Mouse (Mus musculus) kidney, postnatal 25 days (tissue): ENCODE measurements at regions not wholly inside any gene's neighbourhood (a gene's known extent, or its start where the extent isn't known, plus 50 kb on each side); places are given as distances from the start of the nearest gene placed in this dataset.

Source experiments
- DNase-seq, 2 experiments: peaks; one replicate each; pipeline ENCODE4 v3.0.0; 2021; ENCODE audit warnings: mixed read lengths in 2 of 2

DNA sequence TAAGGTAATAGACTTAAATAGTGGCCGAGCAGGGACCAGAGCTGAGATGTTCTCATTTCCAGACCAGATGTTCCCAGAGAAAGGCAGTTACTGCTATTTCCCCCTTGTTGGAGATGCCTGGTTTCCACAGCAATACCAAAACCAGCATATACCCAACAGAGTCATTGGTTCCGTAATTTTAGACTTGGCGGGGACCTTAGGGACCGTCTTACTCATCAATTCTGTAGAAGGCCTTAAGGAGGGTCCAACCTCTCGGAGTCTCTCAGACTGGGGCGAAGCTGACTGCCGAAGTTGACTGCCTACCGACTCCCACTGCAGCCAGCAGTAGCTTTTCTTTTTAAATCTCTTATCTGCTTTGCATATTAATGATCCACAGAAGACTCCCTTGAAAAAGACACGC, 95.1 kb upstream of the Foxn2 start:
- DNase-seq: no peak

DNA sequence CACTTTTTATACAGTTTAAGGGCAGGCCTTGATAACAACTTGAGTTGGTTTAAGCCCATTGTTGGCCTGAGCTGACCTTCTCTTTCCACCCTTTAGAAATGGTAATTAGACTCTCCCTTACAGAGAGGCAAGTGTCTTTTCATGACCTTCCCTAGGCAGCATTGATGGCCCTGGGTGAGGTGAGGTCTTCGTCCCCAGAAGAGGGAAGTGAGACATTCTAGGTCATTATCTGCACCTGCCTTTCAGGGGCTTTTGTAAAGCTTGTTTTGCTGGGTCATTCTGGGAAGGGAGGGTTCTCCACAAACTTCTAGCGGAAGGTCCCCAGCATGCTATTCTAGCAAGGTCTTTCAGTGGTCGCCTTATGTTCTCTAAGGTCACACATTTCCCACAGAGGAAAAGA, 93.6 kb upstream of the Foxn2 start:
- DNase-seq: no peak

DNA sequence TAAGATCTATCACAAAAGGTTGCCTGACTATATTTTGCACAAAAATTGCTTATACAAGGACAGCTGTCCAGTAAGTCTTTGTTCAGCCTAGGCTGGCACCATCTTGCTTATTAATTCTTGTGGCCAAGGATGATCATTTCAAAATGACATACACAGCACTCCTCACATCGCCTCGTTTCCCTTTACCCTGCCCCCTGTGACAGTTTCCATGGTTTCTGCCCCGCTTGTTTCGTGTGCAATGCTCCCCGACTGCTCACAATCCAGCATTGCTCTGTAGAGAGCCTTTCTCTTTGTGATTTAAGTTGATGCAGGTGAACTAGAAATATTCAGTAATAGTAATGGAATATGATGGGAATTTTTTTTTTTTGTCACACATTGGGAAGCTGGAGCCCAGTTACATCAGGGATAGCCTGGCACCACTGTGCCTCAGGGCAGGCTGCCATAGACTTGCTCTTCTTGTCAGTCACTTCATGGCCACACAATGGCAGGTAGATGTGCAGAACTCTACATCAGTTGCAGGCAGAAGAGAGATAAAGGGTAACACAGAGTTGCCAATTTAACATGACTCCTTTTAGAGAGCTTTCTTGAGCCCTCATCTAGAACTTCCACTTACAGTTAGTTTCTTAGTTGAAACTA, 90.6 kb upstream of the Foxn2 start:
- DNase-seq: no peak

DNA sequence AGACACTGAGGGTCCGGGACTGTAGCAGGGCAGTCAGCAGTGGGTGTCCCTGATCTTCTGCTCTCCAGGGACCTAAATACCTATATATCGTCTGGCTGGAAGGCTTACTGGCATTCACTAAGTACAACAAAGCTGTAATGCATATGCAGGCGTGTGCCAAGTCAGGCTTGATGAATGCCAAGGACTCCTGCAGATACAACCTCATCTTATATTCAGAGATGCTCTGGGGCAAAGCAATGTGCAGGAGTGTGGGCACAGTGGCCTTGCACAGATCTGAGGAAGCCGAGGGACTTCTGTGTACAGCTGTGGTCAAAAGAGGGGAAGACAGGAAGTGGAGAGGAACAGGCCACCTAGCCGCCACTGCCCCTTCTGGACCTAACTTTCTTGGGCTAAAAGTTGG, 89.5 kb upstream of the Foxn2 start:
- DNase-seq: no peak

DNA sequence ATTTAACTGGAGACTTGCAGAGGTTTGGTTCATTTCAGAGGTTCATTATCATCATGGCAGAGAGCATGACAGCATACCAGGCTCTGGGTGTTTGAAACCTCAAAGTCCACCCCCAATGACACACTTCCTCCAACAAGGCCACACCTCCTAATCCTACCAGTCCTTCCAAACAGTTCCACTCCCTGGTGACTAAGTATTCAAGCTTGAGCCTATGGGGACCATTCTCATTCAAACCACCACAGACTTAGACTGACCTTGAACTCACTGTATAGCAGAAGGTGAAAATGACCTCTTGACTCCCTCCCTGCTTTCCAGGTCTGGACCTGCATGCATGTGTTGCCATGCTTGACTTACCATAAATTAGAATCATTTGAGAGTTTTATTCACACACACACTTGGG, 87.6 kb upstream of the Foxn2 start:
- no peak for DNase-seq

DNA sequence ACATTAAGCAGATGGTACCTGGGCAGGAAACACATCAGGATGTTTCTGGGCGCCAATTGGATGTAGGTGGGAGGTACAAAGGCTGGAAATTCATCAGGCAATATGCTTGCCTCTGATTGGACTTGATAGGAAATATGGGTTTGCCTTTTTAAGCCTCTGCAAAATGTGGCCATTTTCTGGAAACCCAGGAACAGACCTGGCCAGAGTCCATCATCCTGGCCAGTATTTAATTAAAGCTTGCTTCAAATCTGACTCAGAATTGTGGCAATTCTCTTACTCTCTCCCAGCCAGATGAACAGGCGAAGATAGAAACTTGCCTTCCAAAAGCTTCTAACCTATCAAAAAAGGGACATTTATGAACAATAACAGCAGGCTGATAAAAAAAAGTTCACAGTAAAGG, 79.3 kb upstream of the Foxn2 start:
- DNase-seq: no peak

DNA sequence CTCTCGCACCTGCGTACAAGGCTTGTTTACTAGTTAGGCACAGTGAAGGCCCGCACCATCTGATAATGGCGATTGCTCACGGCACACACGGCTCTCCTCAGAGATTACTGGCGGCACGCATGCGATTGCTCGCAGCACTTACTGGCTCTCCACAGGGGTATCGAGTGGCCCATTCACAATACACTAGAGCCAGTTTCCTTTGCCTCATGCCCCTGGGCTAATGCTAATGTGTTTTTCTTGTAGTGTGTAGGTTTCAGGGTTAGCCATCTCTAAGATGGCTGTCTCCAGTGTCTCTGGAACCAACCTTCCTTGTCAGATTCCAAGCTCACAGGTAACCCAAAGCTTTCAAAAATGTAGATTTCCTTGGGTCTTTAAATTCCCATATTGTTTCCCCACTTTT, 78.1 kb upstream of the Foxn2 start:
- no peak for DNase-seq

DNA sequence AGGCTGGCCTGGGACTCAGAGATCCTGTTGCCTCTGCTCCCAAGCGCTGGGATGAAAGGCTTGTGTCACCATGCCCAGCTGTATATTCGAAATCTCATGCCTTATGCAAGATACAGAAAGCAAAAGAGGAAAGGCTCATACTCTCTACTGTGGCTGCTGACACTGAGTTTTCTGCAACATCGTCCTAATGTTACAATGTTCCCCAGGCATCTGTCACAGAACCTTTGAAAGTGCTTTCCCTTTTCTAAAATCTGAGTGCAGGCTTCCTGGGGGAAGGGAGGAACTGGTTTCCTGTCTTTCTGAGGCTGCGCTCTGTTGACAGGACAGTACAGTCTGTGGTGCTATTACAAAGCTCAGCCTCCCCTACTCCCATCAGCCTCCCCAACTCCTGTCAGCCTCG, 72.6 kb upstream of the Foxn2 start:
- no peak for DNase-seq

DNA sequence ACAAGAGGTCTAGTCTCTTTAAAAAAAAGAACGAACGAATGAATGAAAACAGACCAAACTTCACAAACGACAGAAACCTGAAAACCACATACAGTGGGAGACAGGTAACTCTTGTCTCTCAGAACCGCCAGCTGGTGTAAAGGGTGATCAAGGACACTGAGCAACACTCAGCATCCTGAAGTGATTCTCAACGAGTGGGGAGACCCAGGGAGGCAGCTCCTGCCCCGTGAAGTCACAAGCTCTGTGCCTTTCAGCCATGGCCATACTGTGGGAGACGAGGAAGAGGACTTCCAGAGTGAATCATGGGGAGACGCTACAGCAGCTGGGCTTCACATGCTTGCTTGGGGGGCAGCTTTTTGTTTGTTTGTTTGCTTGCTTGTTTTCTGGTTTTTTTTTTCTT, 70.5 kb upstream of the Foxn2 start:
- no peak for DNase-seq

DNA sequence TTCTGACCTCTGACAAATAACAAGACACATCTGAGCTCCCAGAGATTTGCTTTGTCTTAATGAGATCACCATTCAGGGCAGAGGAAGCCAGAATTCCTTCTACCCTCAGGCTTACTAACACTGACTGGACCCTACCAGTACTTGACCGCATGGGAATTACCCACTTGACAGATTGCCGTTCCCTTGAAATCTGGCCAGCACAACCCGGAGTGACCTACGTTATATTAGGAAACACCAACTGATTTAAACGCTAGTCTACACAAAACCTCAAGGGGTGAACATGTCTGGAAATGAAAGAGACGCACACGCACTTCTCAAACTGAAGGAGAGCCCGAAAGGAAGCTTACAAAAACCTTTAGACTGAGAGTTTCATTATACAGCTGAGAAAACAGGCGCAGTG, 69.8 kb upstream of the Foxn2 start:
- DNase-seq: no peak

DNA sequence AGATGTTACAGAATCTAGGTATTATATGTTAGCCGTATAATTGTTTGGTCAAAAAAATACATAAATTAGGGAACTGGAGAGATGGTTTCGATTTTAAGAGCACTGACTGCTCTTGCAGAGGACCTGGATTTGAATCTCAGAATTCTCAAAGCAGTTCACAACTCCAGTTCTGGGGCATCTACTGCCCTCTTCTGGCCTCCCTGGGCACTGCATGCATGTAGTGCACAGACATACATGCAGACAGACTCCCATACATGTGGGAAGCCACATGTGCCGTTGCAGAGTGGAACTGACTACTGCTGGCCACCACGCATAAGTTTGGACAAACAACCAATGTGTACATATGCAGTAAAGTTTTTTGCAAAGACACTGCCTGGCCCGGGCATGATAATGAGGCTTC, 62.0 kb upstream of the Foxn2 start:
- peak in 1 of 2 experiments; percentile 26 for DNase-seq

DNA sequence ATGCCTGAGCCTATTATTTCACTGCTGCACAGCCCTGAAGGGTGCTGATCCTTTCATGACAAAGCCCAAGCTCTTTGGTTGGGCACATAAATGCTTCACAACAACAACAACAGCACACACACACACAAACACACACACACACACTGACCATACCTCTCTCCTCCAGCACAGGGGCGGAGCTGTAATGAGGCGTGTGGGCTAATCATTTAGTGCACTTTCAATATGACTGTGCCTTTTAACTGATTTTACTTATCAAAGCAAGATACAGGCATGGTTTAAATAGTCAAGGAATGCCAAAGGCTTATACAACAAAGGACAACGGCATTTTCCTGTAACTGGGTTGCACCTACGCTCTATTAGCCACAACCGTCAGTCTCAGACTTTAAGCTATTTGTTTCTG, 61.1 kb upstream of the Foxn2 start:
- no peak for DNase-seq

DNA sequence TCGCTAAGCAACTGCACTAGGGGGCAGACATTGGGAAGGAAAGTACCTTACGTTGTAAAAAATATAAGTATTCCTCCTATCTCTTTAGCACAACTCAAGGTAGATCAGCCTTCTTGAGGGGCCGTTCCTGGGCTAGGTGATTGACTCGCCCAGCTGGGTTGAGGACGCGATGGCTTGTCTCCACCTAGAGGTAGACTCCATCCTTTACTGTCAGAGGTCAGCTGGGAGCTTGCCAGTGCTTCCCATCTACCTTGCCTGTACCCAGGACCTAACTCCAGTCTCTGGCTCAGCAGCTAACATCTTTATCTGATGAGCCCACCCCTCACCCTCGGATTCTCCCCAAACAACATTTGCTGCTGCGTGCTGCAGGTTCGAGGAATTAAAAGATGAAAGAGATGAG, 59.4 kb upstream of the Foxn2 start:
- peak; percentile 21 to 33 for DNase-seq

DNA sequence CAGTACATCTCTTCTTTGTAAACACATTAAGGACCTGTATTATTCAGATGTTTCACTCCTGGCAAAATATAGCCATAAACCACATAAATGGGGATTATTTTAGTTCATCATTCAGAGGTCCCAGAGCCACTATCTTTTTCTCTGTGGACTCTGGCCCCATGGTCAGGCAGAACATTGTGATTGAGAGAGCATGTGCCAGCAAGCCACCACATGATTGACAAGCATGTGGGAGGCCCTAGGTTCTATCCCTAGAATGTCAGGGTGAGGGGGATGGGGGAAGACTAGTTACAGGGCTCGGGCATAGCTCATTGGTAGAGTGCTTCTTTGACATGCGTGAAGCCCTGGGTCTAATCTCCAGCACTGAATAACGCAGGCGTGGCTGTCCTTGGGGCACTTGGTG, 57.1 kb upstream of the Foxn2 start:
- no peak for DNase-seq

DNA sequence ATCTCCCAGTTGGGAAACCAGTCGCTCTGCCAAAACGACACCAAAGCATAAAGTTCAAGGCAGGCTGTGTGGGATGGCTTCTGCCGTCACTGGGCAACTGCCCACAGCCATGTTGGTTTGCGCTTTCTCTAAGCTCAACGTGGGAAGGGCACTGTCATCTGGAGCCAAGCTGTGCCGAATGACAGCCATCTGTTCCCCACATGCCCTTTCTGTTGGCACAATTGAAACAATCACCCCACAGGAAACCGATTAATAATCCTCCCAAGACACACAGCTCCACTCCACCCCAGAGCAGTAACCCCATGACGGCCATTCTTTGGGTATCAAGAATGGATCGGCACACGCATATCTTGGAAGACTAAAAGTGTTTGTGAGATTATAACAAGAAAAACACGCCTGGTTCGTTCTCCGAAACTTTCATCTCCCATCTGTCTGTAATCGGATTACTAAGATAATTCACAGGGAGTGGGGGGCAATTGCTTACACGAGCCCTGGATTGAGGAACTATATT, 52.0 kb upstream of the Foxn2 start:
- DNase-seq: no peak

DNA sequence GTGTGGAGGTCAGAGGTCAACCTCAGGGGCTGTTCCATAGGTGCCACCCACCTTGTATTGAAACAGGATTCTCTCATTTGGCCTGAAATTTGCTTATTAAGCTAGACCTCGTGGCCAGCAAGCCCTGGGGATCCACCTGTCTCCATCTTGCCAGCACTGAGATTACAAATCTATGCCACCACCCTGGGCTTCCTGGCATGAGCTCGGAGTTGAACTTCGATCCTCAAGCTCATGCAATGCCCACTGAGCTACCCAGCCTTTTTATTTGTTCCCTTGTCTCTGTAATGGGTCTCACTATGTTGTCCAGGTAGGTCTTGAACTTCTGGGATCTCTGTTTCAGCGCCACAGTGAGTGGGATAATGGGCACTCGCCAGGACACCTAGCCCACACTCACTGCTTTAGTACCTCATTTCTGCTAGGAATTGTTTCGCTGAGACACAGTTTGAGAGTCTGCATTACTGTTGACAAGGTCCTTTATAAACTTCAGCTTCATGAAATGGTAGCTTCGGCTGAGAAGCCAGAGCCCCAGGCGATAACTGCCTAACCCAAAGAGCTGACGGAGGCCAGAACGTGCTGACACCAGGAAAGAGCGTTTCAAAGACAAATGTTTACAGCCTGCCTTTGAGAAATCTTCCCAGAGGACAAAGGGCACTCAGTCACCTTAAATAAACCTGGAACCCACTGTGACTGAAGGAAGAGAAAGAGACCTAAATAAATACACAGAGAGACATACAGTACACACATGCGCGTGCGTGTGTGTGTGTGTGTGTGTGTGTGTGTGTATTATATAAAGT, 50.6 kb upstream of the Foxn2 start:
- peak in 1 of 2 experiments; percentile 3 for DNase-seq
